Mouse (Mus musculus) forebrain, embryonic 16.5 days (tissue): ENCODE data around the gene Olfr1368. TPM values are rescaled to one million over a fixed set of nuclear protein-coding genes. Genes with fewer than 3 reads are reported as not detected.
"Not testable (repeated sequence)": the region's sequence is repeated elsewhere in the genome, so short reads cannot be mapped to it uniquely, and the experiment has no call there.

ENCODE experiments used
- ATAC-seq: fragments of 200-750 bp; cut with Nextera tagmentation; 2 replicates; pipeline ENCODE4 v1.8.0; 2017; ENCODE audit warnings: mild to moderate bottlenecking, moderate library complexity
- H3K27ac ChIP-seq: fragments of 300-500 bp; sonication (generic); 2 replicates; pipeline ENCODE4 v1.5.1; 2014; ENCODE audit warnings: low read length, control low read depth
- H3K27me3 ChIP-seq: fragments of 300-500 bp; sonication (generic); replicated peaks from 2 replicates; pipeline ENCODE4 v1.6.1; 2014; ENCODE audit warnings: low read length; ENCODE audit not compliant: control insufficient read depth, insufficient read depth
- H3K36me3 ChIP-seq: fragments of 300-500 bp; sonication (generic); 2 replicates; pipeline ENCODE4 v1.6.1; 2014; ENCODE audit not compliant: control insufficient read depth, insufficient read depth
- H3K4me1 ChIP-seq: fragments of 300-500 bp; sonication (generic); replicated peaks from 2 replicates; pipeline ENCODE4 v1.6.1; 2014; ENCODE audit warnings: low read length; ENCODE audit not compliant: control insufficient read depth, insufficient read depth
- H3K4me2 ChIP-seq: fragments of 300-500 bp; sonication (generic); 2 replicates; pipeline ENCODE4 v1.6.1; 2014; ENCODE audit warnings: mild to moderate bottlenecking, low read length, control low read depth
- H3K4me3 ChIP-seq: fragments of 300-500 bp; sonication (generic); replicated peaks from 2 replicates; pipeline ENCODE4 v1.5.1; 2014; ENCODE audit warnings: mild to moderate bottlenecking, low read length, control low read depth
- H3K9ac ChIP-seq: fragments of 300-500 bp; sonication (generic); replicated peaks from 2 replicates; pipeline ENCODE4 v1.6.1; 2014; ENCODE audit warnings: low read depth, low read length, control low read depth
- H3K9me3 ChIP-seq: fragments of 300-500 bp; sonication (generic); 2 replicates; pipeline ENCODE4 v1.6.1; 2016; ENCODE audit warnings: low read length; ENCODE audit not compliant: control insufficient read depth
- WGBS: fragments of 180-500 bp; shearing (Covaris S2); extraction: QIAGEN DNeasy Blood & Tissue Kit; methylation state at CpG from one replicate; pipeline ENCODE4 v1.1.7; 2014; 5-methylcytosine and 5-hydroxymethylcytosine counted together
- polyA plus RNA-seq: library from polyadenylated mRNA; unstranded; fragments of >200 nt; fragmentation: Nextera tagmentation; extraction: Ambion mirVana; gene quantifications from 2 replicates; pipeline ENCODE4 v1.2.1, GENCODE M21; 2015

Gene Olfr1368
- polyA plus RNA-seq, 1 experiment from 2014 or later: not detected

DNA sequence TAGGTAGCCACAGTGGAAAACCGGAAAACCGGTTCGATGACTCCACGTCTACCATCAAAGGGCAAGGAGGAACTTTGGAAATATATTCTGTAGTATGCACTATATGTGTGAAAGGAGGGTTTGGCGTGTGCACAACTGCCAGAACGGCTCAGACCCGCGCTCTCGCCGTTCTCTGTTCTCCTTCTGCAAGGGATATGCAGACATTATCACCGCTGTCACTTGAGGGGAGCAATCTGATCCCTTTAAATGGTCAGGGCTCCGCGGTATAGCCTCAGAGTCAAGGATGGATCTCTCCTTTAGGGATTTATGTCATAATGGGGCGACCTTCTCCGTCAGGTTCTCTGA lies 13.8 kb upstream of the Olfr1368 start:
- Histone ChIP-seq H3K27ac (no peak overlapping the region), H3K9me3 (no peaks in the 10 kb centered on the region), H3K4me3 (peak overlapping the region; percentile 84), H3K4me1 (peaks cover 12% of the 10 kb centered on the region), H3K27me3 (0 out of 2 replicates have a peak, but pooled peaks cover 2% of the 10 kb centered on the region), H3K36me3 (no peaks in the 10 kb centered on the region), H3K4me2 (peak overlapping the region; percentile 97), H3K9ac (peak overlapping the region; percentile 63)
- no peak for ATAC-seq
- under 1% methylated on average over 15 of the region's 15 CpGs for WGBS

DNA sequence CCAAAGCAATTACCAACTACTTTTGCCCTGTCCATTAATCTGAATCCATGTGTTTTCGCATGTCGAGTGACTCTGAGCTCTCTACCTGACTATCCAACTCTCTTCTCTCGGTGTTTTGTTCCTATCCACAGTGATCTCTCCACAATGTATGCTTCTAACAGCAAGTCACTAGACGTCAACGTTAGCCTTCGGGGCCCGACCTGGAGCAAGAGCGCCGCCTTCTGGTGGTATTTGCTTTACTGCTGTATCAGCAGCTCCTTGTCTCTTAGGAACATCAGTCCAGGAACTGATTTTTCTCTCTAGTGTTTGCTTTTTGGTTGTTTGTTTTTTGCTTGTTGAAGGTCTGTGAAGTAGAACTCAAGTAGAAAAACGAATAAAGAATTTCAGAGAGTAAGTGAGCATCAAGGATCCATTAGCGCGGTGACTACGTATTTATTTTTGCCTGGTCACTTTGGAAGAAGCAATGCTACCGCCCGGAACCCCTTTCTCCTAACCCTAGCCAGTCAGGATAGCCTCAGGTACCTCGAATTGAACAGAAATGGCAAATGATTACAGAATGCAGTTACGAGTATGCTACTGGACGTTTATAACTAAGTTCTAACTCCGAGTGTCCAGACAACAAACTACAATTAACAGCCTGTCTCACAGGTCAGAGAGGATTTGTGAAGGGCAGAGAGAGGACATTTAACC lies 13.3 kb upstream of the Olfr1368 start:
- peak; percentile 37 for ATAC-seq
- peak overlapping the region; percentile 84 for H3K4me3 ChIP-seq
- peak overlapping the region; percentile 97 for H3K4me2 ChIP-seq

DNA sequence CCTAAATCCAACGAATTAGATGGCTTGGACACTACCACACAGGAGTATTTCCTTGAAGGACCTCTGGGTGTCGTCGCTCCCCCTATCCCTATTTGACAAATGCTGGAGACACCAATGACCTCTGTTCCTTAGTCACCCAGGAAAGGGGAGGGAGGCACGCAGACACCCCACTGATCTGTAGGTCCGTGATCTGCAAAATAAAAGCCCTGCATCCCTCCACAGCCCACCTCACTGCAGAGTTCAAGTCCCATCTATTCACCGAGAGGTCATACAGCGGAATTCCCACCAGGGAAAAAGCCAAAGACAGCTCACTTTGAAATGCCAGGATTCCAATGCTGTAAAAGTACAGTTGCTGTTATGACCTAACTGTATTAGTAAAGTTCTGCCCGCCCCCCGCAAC lies 12.4 kb upstream of the Olfr1368 start:
- Histone ChIP-seq H3K27me3 (0 out of 2 replicates have a peak, but pooled peaks cover 2% of the 10 kb centered on the region), H3K9me3 (no peaks in the 10 kb centered on the region), H3K36me3 (no peaks in the 10 kb centered on the region), H3K4me2 (peak overlapping the region; percentile 2; the same call in 1 of the 2 replicates), H3K27ac (no peak overlapping the region), H3K9ac (no peak overlapping the region), H3K4me3 (no peak overlapping the region), H3K4me1 (peaks cover 12% of the 10 kb centered on the region)
- no peak for ATAC-seq
- WGBS: 5% methylated on average over 9 of the region's 9 CpGs

More for the DNA sequence above, 13.3 kb upstream of the Olfr1368 start:
- Histone ChIP-seq H3K27ac (no peak overlapping the region), H3K27me3 (0 out of 2 replicates have a peak, but pooled peaks cover 2% of the 10 kb centered on the region), H3K9ac (peak overlapping the region; percentile 63), H3K4me1 (peaks cover 12% of the 10 kb centered on the region), H3K36me3 (no peaks in the 10 kb centered on the region), H3K9me3 (no peaks in the 10 kb centered on the region)
- under 1% methylated on average over 19 of the region's 19 CpGs for WGBS

DNA sequence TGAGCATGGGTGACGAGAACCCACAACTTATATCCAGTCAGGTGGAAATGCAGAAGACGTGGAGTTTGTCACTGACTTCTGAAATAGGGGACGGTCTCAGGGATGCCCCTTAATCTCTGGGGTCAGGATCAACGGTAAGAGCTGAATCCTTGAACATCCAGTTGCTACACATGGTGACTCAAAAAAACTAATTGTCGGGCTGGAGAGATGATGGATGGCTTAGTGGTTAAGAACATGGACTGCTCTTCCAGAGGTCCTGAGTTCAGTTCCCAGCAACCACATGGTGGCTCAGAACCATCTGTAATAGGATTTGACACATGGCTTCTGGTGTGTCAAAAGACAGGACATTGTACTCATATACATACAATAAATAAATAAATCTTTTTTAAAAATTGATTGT lies 10.2 kb upstream of the Olfr1368 start:
- Histone ChIP-seq H3K36me3 (no peaks in the 10 kb centered on the region), H3K4me2 (no peak overlapping the region), H3K27me3 (0 out of 2 replicates have a peak, but pooled peaks cover 2% of the 10 kb centered on the region), H3K4me3 (no peak overlapping the region), H3K4me1 (peaks cover 7% of the 10 kb centered on the region), H3K27ac (no peak overlapping the region), H3K9me3 (no peaks in the 10 kb centered on the region), H3K9ac (no peak overlapping the region)
- WGBS: 87% methylated on average over 5 of the region's 5 CpGs
- ATAC-seq: no peak

DNA sequence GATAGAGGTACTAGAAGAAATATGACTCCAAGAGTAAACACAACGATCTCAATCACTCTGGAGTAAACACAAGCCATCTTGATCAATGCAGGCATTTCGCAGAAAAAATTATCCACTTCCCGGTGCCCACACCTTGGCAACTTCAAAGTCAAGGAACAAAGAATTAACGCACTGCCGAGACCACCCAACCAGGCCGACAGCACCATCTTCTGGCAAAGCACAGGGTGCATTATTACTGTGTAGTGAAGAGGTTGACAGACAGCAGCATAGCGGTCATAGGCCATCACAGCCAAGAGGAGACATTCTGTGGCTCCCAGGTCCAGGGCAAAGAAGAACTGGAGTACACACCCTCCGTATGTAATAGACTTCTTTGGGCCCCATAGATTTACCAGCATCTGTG lies 3.2 kb downstream of the Olfr1368 start:
- no peak overlapping the region for H3K4me3 ChIP-seq
- no peak for ATAC-seq
- 50% methylated on average over 8 of the region's 8 CpGs for WGBS
- no peaks in the 10 kb centered on the region for H3K36me3 ChIP-seq
- H3K27ac ChIP-seq: no peak overlapping the region
- no peak overlapping the region for H3K9ac ChIP-seq
- H3K27me3 ChIP-seq: no peaks in the 10 kb centered on the region
- no peaks in the 10 kb centered on the region for H3K9me3 ChIP-seq
- no peaks in the 10 kb centered on the region for H3K4me1 ChIP-seq
- H3K4me2 ChIP-seq: no peak overlapping the region

DNA sequence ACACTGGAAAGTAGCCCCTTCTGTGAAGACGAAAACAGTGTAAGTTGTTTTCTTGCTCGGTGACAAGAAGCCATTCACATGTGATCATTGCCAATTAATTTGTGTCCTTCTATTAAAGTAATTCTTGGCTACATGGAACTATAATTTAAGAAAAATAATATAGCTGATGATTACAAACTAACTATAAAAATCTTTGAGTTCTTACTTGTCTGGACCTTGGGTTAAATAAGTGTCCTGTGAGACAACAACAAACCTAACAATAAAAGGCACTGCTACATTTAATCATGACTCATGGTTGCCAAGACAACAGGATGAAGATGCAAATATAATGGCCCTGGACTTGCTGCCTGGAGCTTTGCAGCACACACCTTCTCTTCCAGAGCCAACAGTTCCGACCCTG lies 16.3 kb downstream of the Olfr1368 start, which contains the start of gene Olfr263:
Gene Olfr263, plus strand, starts transcription at position 301 of the 400 bp plus-strand sequence.
- H3K4me1 ChIP-seq, H3K27me3 ChIP-seq, H3K27ac ChIP-seq, H3K9ac ChIP-seq, H3K9me3 ChIP-seq, H3K4me3 ChIP-seq, H3K4me2 ChIP-seq, ATAC-seq, H3K36me3 ChIP-seq: not testable (repeated sequence)
- 67% methylated on average over 3 of the region's 3 CpGs for WGBS

DNA sequence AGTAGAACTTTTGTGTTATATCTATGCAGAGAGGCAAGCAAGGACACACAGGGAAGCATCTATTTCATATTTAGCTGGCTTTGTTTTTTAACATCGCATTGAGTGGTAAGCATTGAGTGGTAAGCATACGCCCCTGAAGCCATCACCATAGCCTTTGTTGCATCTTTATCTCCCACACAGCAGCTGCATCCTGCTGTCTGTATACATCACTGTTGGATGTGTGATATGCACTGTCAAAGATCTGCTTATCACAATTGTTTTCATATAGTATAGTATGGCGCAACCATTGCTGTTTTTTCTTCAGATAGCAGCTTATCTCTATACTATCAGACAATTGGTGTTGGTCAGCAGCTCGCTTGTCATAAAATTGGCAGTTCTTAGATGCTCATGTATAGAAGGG lies 31.5 kb downstream of the Olfr1368 start:
- 92% methylated on average over 4 of the region's 4 CpGs for WGBS
- no peak overlapping the region for H3K4me3 ChIP-seq
- no peaks in the 10 kb centered on the region for H3K27me3 ChIP-seq
- H3K4me1 ChIP-seq: no peaks in the 10 kb centered on the region
- H3K4me2 ChIP-seq: no peak overlapping the region
- no peaks in the 10 kb centered on the region for H3K36me3 ChIP-seq
- no peak for ATAC-seq
- no peaks in the 10 kb centered on the region for H3K9me3 ChIP-seq
- no peak overlapping the region for H3K9ac ChIP-seq
- no peak overlapping the region for H3K27ac ChIP-seq

DNA sequence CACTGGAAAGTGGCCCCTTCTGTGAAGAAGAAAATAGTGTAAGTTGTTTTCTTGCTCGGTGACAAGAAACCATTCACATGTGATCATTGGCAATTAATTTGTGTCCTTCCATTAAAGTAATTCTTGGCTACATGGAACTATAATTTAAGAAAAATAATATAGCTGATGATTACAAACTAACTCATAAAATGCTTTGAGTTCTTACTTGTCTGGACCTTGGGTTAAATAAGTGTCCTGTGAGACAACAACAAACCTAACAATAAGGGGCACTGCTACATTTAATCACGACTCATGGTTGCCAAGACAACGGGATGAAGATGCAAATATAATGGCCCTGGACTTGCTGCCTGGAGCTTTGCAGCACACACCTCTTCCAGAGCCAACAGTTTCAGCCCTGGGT lies 34.5 kb downstream of the Olfr1368 start, which contains the start of gene Olfr1369-ps1:
Gene Olfr1369-ps1, plus strand, starts transcription at position 301 of the 400 bp plus-strand sequence.
- not testable (repeated sequence) for H3K27me3 ChIP-seq, H3K27ac ChIP-seq, H3K4me3 ChIP-seq, ATAC-seq, H3K4me2 ChIP-seq, H3K9ac ChIP-seq, H3K4me1 ChIP-seq, H3K9me3 ChIP-seq, H3K36me3 ChIP-seq
- WGBS: 59% methylated on average over 3 of the region's 3 CpGs

DNA sequence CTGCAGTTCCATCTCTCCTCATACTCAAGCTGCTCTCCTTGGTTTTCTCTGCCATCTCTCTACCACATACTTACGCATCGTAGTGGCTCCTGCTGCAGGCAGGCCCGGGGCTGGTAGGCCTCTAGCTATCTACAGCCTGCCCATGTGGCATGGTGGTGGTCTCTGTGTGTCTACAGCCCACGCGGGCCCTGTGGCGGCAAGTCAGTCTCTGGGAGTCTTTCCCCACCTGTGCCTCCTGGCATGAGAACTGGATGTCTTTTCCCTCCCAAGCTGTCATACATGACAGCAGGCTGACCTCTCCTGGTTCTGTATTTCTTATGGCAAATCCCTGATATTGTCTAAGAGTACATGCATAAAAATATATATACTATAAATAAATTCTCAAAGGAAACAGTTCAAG lies 35.2 kb downstream of the Olfr1368 start:
- no peaks in the 10 kb centered on the region for H3K4me1 ChIP-seq
- WGBS: 95% methylated on average over 6 of the region's 6 CpGs
- no peaks in the 10 kb centered on the region for H3K9me3 ChIP-seq
- no peaks in the 10 kb centered on the region for H3K36me3 ChIP-seq
- H3K4me3 ChIP-seq: no peak overlapping the region
- ATAC-seq: no peak
- no peak overlapping the region for H3K9ac ChIP-seq
- H3K27ac ChIP-seq: no peak overlapping the region
- H3K27me3 ChIP-seq: no peaks in the 10 kb centered on the region
- H3K4me2 ChIP-seq: no peak overlapping the region
